In the genomic region with DNA sequence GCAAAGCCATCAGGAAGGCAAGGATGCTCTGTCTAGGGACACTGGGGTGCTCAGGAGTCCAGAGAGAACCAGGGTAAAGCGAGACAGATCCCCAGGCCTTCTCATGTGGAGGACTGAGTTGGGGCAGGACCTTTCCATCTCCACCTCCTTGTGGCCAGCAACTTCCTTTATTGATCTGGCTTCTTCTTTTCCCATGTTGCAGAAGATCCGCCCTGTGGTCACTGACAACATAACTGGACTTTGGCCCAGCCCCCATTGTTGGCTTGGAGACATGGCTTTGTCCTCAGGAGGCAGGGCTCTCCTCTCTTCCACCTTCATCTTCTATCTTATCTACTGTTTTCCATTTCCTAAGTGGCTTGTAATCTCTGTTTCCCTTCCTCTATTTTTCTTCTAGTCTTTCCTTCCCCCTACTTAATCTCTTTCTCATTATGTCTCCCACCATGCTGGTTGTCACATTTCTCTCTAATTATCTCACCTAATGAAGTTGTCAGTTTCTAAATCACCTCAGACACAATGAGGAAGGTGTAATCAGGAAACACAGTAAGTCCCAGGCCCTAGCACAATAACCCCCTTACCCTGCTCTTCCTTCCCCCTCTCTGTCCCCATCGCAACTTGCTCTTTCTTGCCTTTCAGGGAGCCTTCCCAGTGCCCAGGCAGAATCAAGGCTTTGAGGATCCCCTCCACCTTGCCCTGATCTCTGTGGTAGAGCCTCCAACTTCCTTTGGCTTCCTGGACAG, we compare ENCODE assay signal across 7 mouse cellular contexts. TPM values are rescaled to one million over a fixed set of nuclear protein-coding genes. Genes with fewer than 3 reads are reported as not detected.
"Had no signal": no experiment of that assay in that cellular context is flagged by ENCODE, and none has a peak within 500 bp of the region (broad histone marks: within the 10 kb centered on the region; RNA-seq: fewer than 3 reads in every experiment).

A gene (minus strand): TSS at position 172 of the 737 bp plus-strand sequence.

RNA-seq across cellular contexts. Expression of the gene that starts here (rescaled TPM):
- total RNA-seq: layer of hippocampus, adult 18-20 months; layer of hippocampus, postnatal 36 days; left cerebral cortex, adult 8-10 months; left cerebral cortex, postnatal 25 days had no signal
- polyA plus RNA-seq: limb, embryonic 11.5 days; midbrain, embryonic 11.5 days; midbrain, embryonic 15.5 days had no signal
